Mouse (Mus musculus) heart, embryonic 11.5 days (tissue): ENCODE results near the gene Cox15. TPM values are rescaled to one million over a fixed set of nuclear protein-coding genes. Genes with fewer than 3 reads are reported as not detected.

ENCODE experiments used
- ATAC-seq: fragments of 200-750 bp; cut with Nextera tagmentation; replicated peaks from 2 replicates; pipeline ENCODE4 v1.8.0; 2017; ENCODE audit warnings: moderate library complexity; ENCODE audit not compliant: insufficient number of reproducible peaks, low FRiP score, low TSS enrichment
- H3K27ac ChIP-seq: fragments of 300-500 bp; sonication (generic); 2 replicates; pipeline ENCODE4 v1.5.1; 2014; ENCODE audit warnings: mild to moderate bottlenecking, low read depth, low read length
- H3K27me3 ChIP-seq: fragments of 300-500 bp; sonication (generic); 2 replicates; pipeline ENCODE4 v1.6.1; 2014; ENCODE audit warnings: mild to moderate bottlenecking, low read length, mixed read lengths; ENCODE audit not compliant: control insufficient read depth, insufficient read depth
- H3K36me3 ChIP-seq: fragments of 300-500 bp; sonication (generic); 2 replicates; pipeline ENCODE4 v1.6.1; 2014; ENCODE audit warnings: mild to moderate bottlenecking, low read length, moderate library complexity, mixed read lengths; ENCODE audit not compliant: control insufficient read depth, insufficient read depth
- H3K4me1 ChIP-seq: fragments of 300-500 bp; sonication (generic); 2 replicates; pipeline ENCODE4 v1.6.1; 2014; ENCODE audit warnings: low read length; ENCODE audit not compliant: control insufficient read depth, insufficient read depth
- H3K4me2 ChIP-seq: fragments of 300-500 bp; sonication (generic); 2 replicates; pipeline ENCODE4 v1.6.1; 2014; ENCODE audit warnings: mild to moderate bottlenecking, moderate library complexity
- H3K4me3 ChIP-seq: fragments of 300-500 bp; sonication (generic); 2 replicates; pipeline ENCODE4 v1.5.1; 2014; ENCODE audit warnings: low read depth, low read length
- H3K9ac ChIP-seq: fragments of 300-500 bp; sonication (generic); 2 replicates; pipeline ENCODE4 v1.6.1; 2014; ENCODE audit warnings: mild to moderate bottlenecking, low read depth, low read length, moderate library complexity
- H3K9me3 ChIP-seq: fragments of 300-500 bp; sonication (generic); replicated peaks from 2 replicates; pipeline ENCODE4 v1.6.1; 2016; ENCODE audit warnings: low read length; ENCODE audit not compliant: control insufficient read depth
- WGBS: fragments of 180-500 bp; shearing (Covaris S2); extraction: QIAGEN DNeasy Blood & Tissue Kit; methylation state at CpG from one replicate; pipeline ENCODE4 v1.1.7; 2014; ENCODE audit not compliant: insufficient replicate concordance; 5-methylcytosine and 5-hydroxymethylcytosine counted together
- polyA plus RNA-seq: library from polyadenylated mRNA; unstranded; fragments of >200 nt; fragmentation: Nextera tagmentation; extraction: Ambion mirVana; gene quantifications from 2 replicates; pipeline ENCODE4 v1.2.1, GENCODE M21; 2014

Cox15 gene
- polyA plus RNA-seq, 1 experiment from 2014 or later, result 8.8 TPM

DNA sequence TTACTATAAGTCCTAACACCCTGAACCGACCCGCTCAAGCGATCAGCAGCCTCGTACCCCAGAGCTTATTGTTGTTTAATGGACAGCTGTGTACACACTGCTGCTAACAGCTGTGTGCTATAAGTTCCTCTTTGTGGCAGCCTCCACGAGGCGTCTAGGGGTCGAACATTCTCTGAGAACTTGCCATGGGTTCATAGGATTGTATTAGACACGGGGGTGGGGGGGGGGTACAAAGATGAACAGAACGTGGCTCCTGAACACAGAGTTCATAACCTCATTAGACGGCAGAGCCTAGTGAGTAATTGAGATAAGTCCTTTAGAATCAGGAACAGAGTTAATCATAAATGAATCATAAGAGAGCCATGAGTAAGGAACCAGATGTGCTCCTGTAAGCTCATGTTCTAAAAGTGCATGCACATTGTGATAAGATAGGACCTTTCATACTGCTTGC, 57.3 kb downstream of the Cox15 start:
- WGBS, result 76% methylated on average over 10 of the region's 10 CpGs
- Histone ChIP-seq H3K27ac (no peak overlapping the region), H3K27me3 (no peaks in the 10 kb centered on the region), H3K9me3 (no peaks in the 10 kb centered on the region), H3K4me3 (no peak overlapping the region), H3K9ac (no peak overlapping the region), H3K4me1 (no peaks in the 10 kb centered on the region; the same call in 1 of the 2 replicates), H3K4me2 (no peak overlapping the region), H3K36me3 (0 out of 2 replicates have a peak, but pooled peaks cover 3% of the 10 kb centered on the region)
- ATAC-seq, result no peak

DNA sequence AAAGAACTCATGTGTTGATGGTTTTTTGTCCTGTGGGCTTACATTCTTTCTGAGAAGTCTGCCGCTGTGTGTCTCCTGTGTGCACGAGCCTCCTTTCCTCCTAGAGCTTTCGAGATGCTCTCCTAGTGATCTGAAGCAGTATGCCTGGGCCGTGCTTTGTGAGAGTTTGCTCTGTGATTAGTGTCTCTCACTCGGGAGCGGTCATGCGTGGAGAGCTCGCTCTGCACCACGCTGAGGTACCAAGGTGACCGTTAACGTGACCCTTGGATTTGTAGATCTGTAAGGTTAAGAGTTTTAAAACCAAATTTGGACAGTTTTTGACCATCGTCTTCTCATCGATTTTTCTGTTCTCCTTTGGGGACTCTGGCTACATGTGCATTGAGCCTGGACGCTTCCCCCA, 60.0 kb downstream of the Cox15 start:
- no peaks in the 10 kb centered on the region for H3K27me3 ChIP-seq
- H3K9me3 ChIP-seq, result no peaks in the 10 kb centered on the region
- ATAC-seq, result no peak
- no peak overlapping the region for H3K27ac ChIP-seq
- H3K9ac ChIP-seq, result no peak overlapping the region
- H3K4me2 ChIP-seq, result no peak overlapping the region
- peaks cover 6% of the 10 kb centered on the region for H3K4me1 ChIP-seq
- no peak overlapping the region for H3K4me3 ChIP-seq
- 94% methylated on average over 14 of the region's 14 CpGs for WGBS
- H3K36me3 ChIP-seq, result no peaks in the 10 kb centered on the region

DNA sequence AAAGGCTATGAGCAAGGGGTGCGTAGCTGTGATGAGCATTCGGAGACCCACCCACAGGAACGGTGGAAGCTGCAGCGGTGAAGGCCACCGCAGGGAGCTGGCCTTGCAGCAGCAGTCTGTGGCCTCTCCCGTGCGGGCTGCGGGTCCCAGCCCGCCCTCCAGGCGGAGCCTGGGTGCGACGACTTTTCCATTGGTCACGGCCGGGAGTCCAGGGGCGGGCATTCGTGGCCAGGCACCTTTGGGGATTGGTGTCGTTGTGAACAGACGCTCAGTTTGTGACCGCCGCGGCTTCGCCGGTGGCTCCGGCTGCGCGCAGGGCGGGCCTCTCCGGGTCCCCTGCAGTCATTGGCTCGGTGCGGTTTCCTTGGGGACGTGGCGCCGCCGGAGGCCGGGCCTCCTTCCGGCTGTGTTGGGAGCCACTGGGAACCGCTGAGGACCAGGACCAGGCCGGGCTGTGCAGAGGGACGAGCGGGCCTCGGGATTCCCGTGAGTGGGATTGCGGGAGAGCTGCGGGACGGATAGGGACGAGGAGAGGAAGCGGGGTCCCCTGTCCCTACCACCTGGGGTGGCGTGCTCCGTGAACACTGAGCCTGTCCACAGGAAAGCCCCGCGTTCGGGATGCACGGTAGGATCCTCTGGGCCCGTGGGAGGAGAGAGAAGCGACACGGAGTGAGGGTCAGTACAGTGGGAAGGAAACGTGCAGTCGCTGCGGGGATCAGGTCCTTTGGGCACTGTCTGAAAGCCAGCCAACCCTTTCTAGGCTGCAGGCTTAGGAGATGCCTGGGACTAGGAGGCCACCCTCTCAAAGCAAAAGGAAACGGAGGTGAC, 63.2 kb downstream of the Cox15 start, which contains the start of gene Entpd7:
Gene Entpd7 (plus strand): TSS at position 254 of the 828 bp plus-strand sequence.
- H3K4me3 ChIP-seq, result peak within 1 kb of the TSS; percentile 90
- H3K36me3 ChIP-seq, result no peaks in the 10 kb centered on the region
- H3K4me2 ChIP-seq, result peak within 1 kb of the TSS; percentile 94
- no peaks in the 10 kb centered on the region for H3K27me3 ChIP-seq
- H3K9ac ChIP-seq, result peak within 1 kb of the TSS; percentile 83
- under 1% methylated on average over 60 of the region's 60 CpGs for WGBS
- H3K27ac ChIP-seq, result peak within 1 kb of the TSS; percentile 46; the same call in 1 of the 2 replicates
- H3K4me1 ChIP-seq, result peaks cover 6% of the 10 kb centered on the region; the same call in 1 of the 2 replicates
- H3K9me3 ChIP-seq, result no peaks in the 10 kb centered on the region
- peak; percentile 97 for ATAC-seq

Other genes starting within 250 kb of the Cox15 start
- gene Got1, start 228.4 kb downstream of the Cox15 start, polyA plus RNA-seq, result 134 and 158 TPM in 2 replicates
- gene Nkx2-3, start 140.7 kb downstream of the Cox15 start, polyA plus RNA-seq, result not detected in 2 replicates
- gene Slc25a28, start 78.1 kb downstream of the Cox15 start, polyA plus RNA-seq, result 5.7 and 9.5 TPM in 2 replicates
- gene Entpd7, start 63.3 kb downstream of the Cox15 start, polyA plus RNA-seq, result 9.1 and 10.6 TPM in 2 replicates
- gene Cutc, start within 50 bp of the Cox15 start, polyA plus RNA-seq, result 8.6 and 10.9 TPM in 2 replicates
- 0.03 and 0.04 TPM in 2 replicates for gene Abcc2, start 29.2 kb upstream of the Cox15 start, polyA plus RNA-seq
- 11.4 and 11.7 TPM in 2 replicates for gene Dnmbp, start 187.2 kb upstream of the Cox15 start, polyA plus RNA-seq
- 0.77 and 2.0 TPM in 2 replicates for gene Cpn1, start 233.6 kb upstream of the Cox15 start, polyA plus RNA-seq